Mouse (Mus musculus) c-Kit-positive CD71-negative TER-119-negative erythroid progenitor cells, embryonic 14.5 days (primary cell): ENCODE measurements around the gene Inpp5a.

Experiments used
- DNase-seq: peaks from one replicate; pipeline ENCODE4 v3.0.0-alpha.2; 2013; ENCODE audit warnings: low read depth

Gene Inpp5a

GRCm38 (mm10) chr7:139388670-139389212 lies at the start of gene Inpp5a:
Inpp5a (plus strand) TSS chr7:139389109.
- peak; percentile 98 for DNase-seq

GRCm38 (mm10) chr7:139339184-139339583 lies 49.7 kb upstream of the Inpp5a start:
- no peak for DNase-seq

DNA sequence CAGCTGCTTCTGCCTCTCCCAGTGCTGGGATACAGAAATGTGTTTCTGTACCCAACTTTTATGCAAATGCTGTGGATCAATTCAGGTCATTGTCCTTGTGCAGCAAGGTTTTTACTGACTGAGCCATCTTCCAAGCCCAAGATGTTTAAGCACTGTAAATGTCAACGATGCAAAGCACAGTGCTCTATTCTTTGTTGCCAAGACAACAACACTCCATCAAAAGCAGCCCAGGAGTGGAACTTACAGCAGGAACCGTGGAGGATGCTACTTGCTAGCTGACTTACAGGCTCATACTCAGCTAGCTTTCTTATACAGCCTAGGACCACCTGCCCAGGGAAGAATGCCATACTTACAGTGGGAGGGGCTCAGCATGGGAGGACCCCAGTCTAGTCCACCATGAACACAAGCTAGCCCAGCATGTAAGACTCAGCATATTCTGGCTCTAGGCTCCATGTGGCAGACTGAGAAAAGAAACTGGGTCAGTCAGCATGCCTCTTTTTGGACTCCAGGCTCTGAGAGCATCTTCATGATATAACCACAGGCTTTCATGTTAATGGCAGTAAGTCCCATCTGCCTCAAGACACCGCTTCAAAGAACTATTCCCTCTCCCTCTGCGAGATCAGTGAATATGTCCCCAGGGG lies 47.8 kb upstream of the Inpp5a start:
- no peak for DNase-seq

DNA sequence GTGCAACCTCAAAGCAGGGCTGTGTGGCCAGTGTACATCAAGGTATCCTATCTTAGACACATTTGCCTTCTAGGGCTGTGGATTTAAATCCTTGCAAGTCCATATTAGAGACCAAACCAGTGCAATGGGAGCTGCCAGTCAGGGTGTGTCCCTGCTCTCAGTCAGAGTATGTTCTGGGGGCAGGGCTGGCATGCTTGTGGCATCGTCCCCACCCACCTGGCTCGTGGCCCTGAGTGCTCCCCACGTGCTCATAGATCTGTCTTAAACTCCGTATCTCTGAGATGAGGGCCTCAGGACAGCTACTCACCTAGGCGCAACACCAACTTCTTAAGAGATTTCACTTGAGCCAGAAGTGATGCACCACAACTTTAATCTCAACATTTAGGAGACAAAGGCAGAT lies 46.1 kb upstream of the Inpp5a start:
- no peak for DNase-seq

GRCm38 (mm10) chr7:139347051-139347450 lies 41.9 kb upstream of the Inpp5a start:
- DNase-seq = no peak

DNA sequence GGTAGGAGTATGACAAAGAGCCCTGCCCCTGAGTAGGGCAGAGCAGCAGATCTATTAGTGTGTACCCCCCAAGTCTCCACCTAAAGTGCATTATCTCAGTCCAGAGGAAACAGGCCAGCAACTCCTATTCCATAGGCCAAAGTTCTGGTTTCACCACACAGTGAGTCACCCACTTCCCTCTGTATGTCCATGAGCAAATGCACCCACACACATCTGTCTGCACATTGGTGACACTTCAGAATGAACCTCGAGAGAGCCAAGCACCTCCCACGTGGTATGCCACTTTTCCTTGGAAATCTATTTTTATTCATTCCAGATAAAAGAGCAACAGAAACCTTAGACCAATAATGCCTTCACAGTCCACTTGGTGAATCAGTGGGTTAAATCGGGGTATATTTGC lies 38.3 kb upstream of the Inpp5a start:
- no peak for DNase-seq

- DNase-seq = no peak
Measured at GRCm38 (mm10) chr7:139354370-139355139, 34.4 kb upstream of the Inpp5a start.

DNA sequence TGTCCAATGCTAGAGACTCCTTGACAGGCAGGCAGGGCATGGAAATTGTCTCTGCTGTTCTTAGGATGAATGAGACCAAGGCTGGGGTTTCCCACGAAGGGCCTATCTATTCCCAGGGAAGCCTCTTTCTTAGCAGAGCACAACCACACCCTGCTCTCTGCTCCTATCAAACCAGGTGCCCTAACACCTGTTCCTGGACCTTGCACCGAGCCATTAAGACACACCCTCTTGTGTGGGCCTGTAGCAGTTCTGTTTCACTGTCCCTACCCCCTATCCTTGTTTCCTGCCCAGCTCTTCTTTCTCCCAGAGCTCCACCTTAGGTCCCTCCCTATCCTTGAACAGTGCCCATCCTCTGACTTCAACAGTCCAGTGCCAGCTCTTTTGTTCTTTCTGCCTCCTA lies 31.9 kb upstream of the Inpp5a start:
- DNase-seq = no peak

- no peak for DNase-seq
Measured at GRCm38 (mm10) chr7:139359906-139360305, 29.0 kb upstream of the Inpp5a start.

DNA sequence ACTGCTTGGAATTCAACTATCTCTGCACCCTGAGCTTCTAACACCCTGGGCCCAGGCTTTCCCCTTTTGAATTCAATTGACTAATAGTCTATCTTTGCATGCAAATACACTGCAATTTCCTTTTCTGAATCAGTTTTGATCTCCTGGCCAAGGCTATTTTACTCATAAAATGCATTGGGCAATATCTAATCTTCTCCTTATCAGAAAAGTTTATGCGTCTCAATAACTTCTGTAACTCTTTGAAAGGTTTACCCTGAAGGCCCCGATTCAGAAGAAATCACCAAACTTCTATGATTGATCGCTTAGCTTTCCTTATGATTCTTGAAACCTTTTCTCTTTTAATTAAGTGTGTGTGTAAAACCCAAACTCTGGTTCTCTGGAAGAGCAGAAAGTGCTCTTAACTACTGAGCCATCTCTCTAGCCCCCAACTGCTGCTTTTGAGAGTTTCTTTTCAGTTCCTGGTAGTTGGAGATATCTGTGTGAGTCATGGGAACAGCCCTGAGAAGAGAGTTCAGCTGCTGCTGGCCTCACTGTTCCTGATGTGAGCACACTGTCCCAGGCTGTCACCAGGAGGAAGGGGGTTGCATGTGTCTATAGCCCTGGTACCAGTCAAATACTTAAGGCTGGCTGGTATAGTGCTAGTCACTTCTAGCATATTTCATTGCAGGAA lies 27.9 kb upstream of the Inpp5a start:
- no peak for DNase-seq

GRCm38 (mm10) chr7:139361799-139362198 lies 27.1 kb upstream of the Inpp5a start:
- DNase-seq = no peak

DNA sequence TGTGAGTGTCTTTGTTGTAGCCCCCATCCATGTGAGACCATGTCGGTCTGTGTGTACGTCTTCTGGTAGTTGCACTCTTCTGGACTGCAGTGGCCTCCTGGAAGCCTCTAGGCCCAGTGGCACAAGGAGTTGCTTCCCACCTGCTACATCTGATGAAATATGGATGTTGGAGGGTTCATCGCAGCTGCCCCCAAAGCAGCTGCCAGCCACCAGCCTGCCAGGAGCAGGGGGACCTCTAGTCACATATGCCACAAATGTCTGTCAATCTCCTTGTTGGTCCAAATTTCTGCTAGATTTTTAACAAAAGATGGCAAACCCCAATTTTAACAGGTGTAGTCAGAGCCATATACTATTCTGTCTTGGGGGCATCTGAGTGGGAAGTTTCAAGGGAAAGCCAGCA lies 26.4 kb upstream of the Inpp5a start:
- DNase-seq = no peak

DNA sequence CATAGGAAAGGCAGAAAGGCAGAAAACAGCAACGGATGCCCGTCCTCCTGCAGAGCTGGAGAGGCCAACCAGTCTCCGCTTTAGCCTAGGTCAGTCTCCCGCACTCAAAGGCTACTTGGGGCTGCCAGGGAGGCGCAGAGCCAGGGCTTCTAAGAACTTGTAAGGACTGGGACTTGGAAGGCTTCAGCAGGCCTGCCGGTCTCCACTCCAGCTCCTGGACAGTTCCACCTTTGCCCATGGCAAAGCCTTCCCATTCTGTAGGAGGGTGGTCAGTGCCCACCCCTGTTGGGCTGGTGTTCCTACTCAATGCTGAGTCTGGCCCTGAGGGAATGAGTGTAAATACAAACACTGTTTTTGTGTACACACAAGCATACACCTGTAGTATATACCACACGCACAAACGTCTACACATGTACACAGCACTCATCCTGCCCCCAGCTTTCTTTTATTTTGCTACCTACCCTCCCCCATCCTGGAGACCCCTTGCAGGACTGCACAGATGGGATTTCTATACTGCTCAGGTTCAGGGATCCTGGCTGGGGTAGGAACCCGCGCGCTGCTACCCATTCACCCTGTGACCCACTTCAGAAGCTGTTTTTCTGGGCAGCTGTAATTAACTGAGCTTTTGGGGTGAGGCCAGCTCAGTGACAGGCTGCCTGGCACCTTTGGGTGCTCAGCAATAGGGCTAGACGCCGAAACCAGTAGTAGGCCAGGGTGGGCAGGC lies 25.5 kb upstream of the Inpp5a start:
- no peak for DNase-seq

GRCm38 (mm10) chr7:139364005-139364557 lies 24.8 kb upstream of the Inpp5a start:
- DNase-seq = no peak

DNA sequence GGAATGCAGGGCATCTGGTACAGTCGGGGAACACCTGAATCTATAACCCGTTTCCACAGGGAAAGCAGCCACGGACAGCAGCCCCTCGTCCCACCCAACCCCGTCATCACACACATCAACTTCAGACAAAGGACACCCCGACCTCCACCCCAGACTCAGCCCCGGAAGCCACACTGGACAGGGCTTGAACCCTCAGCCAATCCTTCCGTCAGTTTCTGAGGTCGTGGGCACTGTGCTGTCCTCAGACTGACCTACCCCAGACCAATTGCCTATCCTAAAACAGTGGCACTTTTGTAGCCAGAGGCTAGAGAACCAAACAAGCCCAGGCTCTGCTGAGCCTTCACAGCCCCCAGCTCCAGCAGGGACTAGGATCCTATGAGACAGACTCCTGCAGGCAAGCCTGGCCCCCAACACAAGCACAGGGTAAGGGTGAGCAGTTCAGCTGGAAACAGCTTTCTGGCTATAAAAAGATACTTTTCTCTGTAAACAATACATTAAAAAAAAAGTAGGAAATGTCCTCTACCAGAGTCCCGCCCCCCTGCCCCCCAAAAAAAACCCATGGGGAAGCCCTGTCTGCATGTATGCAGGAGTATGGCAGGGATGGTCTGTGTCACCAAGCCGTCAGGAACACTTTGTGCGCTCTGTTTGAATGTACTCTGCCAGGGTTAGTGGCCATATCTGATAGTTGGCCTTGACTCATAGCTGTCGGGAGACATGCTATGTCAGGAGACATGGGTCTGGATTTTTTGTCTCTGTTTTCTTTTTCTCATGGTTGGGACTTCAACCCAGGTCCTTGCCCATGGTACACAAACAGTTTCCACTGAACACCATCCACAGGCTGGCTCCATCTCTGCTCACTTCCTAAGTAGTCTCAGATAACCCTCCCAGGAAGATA lies 23.7 kb upstream of the Inpp5a start:
- DNase-seq = no peak

DNA sequence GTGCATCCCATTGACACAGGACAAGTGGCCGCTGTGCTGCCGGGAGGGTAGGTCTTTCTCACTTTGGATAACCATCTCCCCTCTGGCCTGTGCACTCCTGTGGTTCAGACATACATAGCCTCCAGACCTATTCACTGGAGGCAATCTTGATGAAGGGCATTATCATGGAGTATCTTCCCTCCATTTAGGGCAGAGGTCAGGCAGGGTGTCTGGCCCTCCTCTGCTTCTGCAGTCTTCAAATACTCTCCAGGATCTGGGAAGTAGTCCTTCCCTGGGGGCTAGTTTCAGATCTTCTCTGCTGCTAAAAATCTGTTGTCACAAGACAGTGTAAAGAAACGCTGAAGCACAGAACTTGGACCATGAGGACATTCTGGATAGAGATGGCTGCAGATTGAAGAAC lies 22.8 kb upstream of the Inpp5a start:
- DNase-seq = no peak

GRCm38 (mm10) chr7:139366549-139366948 lies 22.4 kb upstream of the Inpp5a start:
- no peak for DNase-seq

- DNase-seq = no peak
Measured at GRCm38 (mm10) chr7:139368218-139368617, 20.7 kb upstream of the Inpp5a start.

GRCm38 (mm10) chr7:139368722-139369380 lies 20.1 kb upstream of the Inpp5a start:
- no peak for DNase-seq

GRCm38 (mm10) chr7:139369501-139370088 lies 19.3 kb upstream of the Inpp5a start:
- no peak for DNase-seq
